Mouse (Mus musculus): Measurements from ENCODE around the gene Gramd1a. TPM values are rescaled to one million over a fixed set of nuclear protein-coding genes. Genes with fewer than 3 reads are reported as not detected.

Gramd1a gene
- total RNA-seq, 2 experiments from 2014 or later, result 118 to 124 TPM

DNA sequence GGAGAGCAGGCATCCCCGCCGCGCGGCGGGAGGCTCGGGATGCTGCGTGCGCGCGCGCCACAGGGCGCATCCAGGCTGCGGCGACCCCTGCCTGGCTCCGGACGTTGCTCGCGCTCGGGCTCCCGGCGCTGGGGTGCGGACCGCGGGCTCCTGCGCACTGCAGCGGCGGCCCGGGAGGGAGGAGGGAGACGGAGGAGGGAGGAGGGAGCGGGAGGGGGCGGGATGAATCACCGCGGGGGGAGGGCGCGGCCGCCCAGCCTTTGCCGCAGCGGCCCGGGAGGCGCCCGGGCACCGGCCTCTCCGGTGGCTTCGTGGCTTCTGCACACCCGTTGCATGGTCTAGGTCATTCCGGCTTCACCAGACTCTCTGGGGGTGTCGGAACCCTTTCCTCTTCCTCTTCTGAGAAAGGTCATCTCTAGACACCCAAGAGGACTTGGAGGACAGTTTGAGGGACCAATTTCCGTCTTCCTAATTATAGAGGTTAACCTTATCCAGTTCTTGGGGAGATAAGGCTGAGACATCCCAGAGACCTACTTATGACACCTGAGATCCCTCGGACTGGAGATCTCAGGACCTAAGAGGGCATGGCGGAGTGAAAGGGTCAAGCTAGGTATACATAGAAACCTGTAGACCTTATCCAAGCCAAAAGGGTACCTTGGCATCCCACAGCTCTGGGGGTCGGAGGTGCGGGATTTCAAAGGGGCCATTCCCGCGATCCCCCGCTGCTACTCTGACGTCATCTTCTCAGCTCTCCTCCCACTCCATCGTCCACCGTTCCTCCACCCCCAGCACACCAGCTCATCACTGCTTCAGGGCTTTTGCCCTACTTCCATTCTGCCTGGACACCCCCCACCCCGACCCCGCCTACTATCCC lies 28.6 kb downstream of the Gramd1a start, which contains the start of gene Scn1b:
Gene Scn1b, minus strand, starts transcription at position 153 of the 874 bp plus-strand sequence.
- H3K4me3 ChIP-seq, result peak within 1 kb of the TSS; percentile 71
- peak; percentile 59 to 60 for DNase-seq (ENCODE audit: low spot score in 2 of 2)
- TF ChIP-seq CTCF (conservative IDR thresholded peaks at IDR 0.05), result no peak
- peak within 1 kb of the TSS; percentile 97 for H3K27ac ChIP-seq

DNA sequence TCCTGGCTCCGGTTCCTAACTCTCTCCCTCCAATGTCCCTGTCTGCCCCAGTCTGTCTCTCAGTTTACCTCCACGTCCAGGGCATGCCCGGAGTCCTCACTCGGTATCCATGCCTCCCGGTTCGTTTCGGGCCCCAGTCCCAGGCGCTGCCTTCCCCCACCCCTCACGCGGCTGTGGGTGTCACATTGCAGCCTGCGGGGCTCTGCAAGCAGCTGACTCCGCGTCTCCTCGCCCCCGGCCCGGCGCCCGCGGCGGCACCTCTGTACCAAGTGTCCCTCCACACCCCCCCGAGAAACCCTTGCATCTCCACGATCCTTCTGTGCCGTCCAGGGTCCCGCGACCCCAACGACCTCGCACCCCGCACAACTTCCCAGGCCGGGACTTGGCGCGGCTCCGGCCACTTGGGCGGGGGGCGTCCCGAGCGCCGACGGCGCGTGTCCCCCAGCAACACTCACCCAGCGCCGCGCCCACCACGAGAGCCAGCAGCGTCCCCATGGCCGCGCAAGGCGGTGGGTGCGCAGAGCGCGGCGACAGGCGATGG lies 29.4 kb downstream of the Gramd1a start:
- Histone ChIP-seq H3K4me3 (peak overlapping the region; percentile 71), H3K27ac (peak overlapping the region; percentile 97)
- TF ChIP-seq CTCF (conservative IDR thresholded peaks at IDR 0.05), result no peak
- no peak for DNase-seq (ENCODE audit: low spot score in 2 of 2)

DNA sequence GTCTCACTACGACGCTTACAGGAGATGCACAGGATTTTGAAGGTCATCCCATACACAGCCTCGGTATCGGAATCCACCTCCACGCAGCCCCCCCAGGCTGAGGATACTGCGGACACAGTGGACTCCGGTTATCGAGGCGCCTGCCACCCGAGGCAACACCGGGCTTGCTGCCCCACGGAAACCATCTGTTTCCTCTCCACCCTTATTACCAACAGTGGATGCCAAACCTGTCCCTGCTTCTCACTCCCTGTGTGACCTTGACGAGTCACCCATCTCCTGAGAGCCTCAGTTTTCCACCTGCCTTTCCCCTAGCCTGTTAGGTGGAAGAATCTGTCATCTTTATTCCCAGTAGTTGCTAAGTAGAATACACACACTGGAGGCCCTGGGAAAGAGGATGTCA lies 30.6 kb downstream of the Gramd1a start:
- TF ChIP-seq CTCF (conservative IDR thresholded peaks at IDR 0.05), result no peak

DNA sequence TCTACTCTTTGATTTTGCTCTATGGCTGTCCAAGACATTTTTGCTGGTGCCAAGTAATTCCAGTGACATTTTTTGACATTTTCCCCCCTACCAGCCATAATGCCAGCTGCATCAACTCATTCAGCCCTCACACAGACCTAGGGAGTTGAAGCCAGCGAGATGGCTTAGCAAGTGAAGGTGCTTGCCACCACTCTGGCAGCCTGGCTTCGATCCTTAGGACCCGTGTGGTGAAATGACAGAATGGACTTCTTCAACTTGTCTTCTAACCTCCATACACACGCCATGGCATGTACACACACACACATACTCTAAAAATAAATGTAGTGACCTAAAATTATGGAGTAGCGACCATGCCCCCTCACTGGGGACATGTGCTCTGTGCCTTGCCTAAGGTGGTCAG lies 31.3 kb downstream of the Gramd1a start:
- no peak for TF ChIP-seq CTCF (conservative IDR thresholded peaks at IDR 0.05)

More for the DNA sequence above, 30.6 kb downstream of the Gramd1a start:
- peak overlapping the region; percentile 97 for H3K27ac ChIP-seq
- H3K4me3 ChIP-seq, result peak overlapping the region; percentile 71
- DNase-seq (ENCODE audit: low spot score in 2 of 2), result no peak

DNA sequence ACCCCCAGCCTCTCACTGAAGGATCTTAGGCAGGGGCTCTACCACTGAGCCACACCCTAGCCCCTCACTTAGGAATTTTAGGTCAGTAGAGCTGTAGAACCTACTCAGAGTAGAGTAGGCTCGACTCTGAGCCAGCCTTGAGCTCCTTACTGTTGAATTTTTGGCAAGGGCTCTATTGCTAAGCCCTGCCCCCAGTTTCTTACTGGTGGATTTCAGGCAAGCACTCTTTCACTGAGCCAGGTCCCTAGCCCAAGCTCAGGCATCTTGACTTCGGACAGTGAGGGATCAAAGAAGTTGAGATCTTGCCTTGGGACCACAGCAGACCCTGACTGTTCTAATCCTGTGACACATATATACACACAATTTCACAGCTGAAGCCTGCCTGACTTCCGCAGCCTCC lies 32.0 kb downstream of the Gramd1a start:
- no peak for TF ChIP-seq CTCF (conservative IDR thresholded peaks at IDR 0.05)
- DNase-seq (ENCODE audit: low spot score in 2 of 2), result no peak
- Histone ChIP-seq H3K27ac (no peak overlapping the region), H3K4me3 (no peak overlapping the region; the same call in 1 of the 2 replicates)

More for the DNA sequence above, 31.3 kb downstream of the Gramd1a start:
- Histone ChIP-seq H3K4me3 (peak overlapping the region; percentile 71), H3K27ac (peak overlapping the region; percentile 97)
- DNase-seq (ENCODE audit: low spot score in 2 of 2), result no peak

DNA sequence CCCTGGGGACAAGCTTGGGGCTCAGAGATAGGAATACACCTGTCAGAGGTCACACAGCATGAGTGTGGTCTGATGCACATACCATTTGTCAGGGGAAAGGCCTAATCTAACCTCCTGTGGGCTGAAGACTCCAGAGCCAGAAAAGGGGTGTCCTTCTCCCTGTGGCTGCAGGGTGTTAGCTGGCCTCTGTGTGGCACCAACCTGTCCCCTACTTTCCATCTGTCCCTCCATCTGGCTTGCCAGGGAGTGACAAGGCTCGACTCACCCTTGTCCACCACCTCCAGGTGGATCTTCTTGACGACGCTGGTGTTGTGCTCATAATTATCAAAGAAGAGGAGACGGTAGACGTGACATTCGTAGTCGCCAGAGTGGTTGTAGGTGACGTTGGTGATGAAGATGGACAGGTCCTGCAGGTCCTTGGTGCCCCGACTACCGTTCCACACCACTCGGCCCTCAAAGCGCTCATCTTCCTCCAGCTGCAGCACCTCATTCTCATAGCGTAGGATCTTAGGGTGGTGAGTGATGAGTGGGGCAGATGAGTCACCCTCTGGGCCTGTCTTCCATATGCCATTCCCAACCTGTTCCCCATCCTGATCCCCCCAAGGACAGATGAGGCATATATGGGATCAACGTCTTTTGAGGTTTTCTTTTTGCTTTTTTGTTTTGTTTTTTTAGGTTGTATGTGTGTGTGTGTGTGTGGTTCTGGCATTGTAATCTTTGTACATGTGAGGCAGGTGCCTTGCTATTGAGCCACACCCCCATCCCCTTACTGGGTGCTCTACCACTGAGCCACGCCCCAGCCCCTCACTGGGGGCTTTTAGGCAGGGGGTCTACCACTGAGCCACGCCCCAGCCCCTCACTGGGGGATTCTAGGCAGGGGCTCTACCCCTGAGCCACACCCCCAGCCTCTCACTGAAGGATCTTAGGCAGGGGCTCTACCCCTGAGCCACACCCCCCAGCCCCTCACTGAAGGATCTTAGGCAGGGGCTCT lies 32.8 kb downstream of the Gramd1a start:
- DNase-seq (ENCODE audit: low spot score in 2 of 2), result no peak
- peak overlapping the region; percentile 9; the same call in 1 of the 2 replicates for H3K27ac ChIP-seq
- TF ChIP-seq CTCF (conservative IDR thresholded peaks at IDR 0.05), result no peak
- H3K4me3 ChIP-seq, result no peak overlapping the region

DNA sequence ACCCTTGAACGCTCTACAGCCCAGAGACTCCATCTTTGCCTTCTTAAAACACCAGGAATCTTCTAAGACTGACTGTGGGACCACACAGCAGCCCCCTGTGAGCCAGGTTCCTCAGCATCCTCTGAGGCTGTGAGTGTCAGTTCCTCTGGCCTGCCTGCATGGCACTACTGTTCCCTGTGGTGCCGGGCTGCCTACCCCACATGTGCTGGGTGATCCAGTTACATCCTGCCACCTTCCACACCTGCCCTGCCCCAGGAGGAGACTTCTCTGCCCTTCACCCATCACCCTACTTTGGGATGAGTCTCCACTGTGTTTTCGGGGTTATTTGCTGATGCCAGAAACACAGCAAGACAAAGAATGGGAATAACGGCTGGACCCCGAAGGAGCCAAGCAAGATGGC lies 36.1 kb downstream of the Gramd1a start:
- Histone ChIP-seq H3K4me3 (no peak overlapping the region), H3K27ac (peak overlapping the region; percentile 11; the same call in 1 of the 2 replicates)
- DNase-seq (ENCODE audit: low spot score in 2 of 2), result no peak
- TF ChIP-seq CTCF (conservative IDR thresholded peaks at IDR 0.05), result no peak

DNA sequence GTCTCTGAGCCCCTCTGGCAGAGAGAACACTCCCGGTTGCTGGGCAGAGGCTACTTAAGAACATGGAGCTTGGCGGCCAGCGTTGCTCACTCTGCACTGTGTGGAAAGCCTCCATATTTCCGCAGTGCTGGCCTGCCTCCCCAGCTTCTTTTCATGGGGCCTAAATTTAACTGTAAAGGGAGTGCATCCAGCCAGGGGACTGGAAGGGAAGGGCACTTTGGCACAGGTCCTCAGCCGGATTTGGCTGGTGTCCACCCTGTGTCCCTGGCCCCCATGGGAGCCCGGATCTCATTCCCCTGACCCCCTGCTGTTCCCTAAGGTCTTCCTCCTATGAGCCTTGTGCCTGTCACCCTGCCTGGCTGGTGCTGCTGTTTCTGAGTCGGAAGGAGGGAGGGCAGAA lies 37.2 kb downstream of the Gramd1a start:
- DNase-seq (ENCODE audit: low spot score in 2 of 2), result no peak
- TF ChIP-seq CTCF (conservative IDR thresholded peaks at IDR 0.05), result no peak
- H3K27ac ChIP-seq, result peak overlapping the region; percentile 83
- H3K4me3 ChIP-seq, result no peak overlapping the region

DNA sequence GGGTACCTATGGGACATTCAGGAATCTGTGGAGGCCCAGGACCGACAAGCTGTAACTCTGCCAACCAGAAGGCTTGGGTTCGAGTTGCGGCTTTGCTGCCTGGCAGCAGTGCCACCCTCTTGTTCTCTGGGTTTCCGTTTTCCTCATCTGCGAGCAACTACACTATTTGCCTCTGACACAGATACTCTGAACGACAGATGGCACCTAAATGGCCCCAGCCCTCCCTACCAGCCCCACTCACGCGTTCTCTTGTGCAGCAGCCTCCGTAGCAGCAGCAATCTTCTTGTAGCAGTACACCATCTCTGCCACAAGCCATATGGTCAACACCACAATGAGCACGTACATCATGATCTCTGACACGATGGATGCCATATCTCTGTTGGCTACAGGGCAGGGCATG lies 38.2 kb downstream of the Gramd1a start:
- peak; percentile 35 for TF ChIP-seq CTCF (conservative IDR thresholded peaks at IDR 0.05)
- peak overlapping the region; percentile 83 for H3K27ac ChIP-seq
- no peak overlapping the region for H3K4me3 ChIP-seq
- peak in 1 of 2 experiments; percentile 74 for DNase-seq (ENCODE audit: low spot score in 2 of 2)

DNA sequence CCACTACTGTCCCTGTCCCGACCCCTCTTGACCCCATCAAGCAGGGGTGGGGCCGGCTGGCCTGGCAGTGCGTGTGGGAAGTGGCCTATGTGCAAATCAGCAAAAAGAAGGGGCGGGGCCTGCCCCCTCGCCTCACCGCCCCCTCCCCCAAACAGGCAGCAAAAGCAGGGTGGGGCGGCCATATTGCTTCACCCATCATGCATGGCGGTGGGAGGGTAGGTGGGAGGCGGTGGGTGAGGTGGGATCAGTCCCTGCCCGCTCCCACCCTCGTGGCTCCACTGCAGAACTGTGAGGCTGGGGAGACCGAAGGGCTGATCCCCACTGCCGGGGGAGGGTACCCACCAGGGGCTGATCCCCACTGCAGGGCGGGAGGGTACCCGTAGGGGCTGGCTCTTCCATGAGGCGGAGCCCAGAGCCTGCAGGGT lies 39.0 kb downstream of the Gramd1a start:
- TF ChIP-seq CTCF (conservative IDR thresholded peaks at IDR 0.05), result no peak
- Histone ChIP-seq H3K27ac (peak overlapping the region; percentile 83), H3K4me3 (no peak overlapping the region)
- DNase-seq (ENCODE audit: low spot score in 2 of 2), result no peak

DNA sequence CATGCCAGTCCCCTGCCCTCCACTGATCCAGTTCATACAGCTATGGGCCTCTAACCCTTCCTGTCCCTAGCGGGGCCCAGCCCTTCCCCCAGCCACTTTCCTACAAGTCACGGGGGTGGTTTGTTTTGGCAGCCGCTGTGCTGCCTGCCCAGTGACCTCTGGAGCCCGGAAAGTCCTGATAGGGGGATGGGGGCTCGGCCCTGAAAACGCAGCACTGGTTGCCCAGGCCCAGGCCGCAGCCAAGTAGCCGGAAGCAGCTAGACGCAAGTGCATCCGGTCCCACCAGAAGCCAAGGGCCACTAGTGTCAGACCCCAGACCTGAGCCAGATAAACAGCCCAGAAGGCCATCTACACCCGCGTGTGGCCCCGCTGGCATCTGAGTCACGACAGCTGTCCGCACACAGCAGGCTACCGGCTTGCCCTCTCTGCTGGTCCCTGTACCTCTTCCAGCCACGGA lies 40.1 kb downstream of the Gramd1a start:
- Histone ChIP-seq H3K27ac (peak overlapping the region; percentile 54), H3K4me3 (no peak overlapping the region)
- DNase-seq (ENCODE audit: low spot score in 2 of 2), result no peak
- TF ChIP-seq CTCF (conservative IDR thresholded peaks at IDR 0.05), result no peak

DNA sequence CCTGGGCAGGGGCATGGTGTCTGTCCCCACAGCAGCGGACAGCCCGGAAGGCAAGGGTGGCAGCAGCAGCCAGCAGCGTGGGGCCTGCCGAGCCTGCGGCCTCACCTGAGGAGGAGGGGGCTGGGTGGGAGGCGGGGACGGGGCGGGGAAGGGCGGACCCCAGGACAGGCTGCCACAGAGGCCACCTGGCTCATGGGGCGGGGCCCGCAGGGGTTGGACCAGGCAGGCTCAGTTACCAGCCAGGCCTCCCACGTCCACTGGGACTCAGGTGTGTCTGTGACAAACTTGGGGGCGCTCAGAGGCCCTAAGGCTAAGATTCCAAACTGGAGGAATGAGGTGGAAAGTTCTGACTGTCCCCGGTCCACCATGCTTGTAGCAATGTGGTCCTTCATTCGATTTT lies 40.5 kb downstream of the Gramd1a start, which contains the start of gene Hpn:
Gene Hpn, minus strand, starts transcription at position 109 of the 400 bp plus-strand sequence.
- H3K27ac ChIP-seq, result peak within 1 kb of the TSS; percentile 54
- no peak for TF ChIP-seq CTCF (conservative IDR thresholded peaks at IDR 0.05)
- no peak within 1 kb of the TSS for H3K4me3 ChIP-seq
- no peak for DNase-seq (ENCODE audit: low spot score in 2 of 2)

Data from layer of hippocampus, adult 2 months (tissue).